Mouse (Mus musculus) CH12.LX (cell line): Measurements from ENCODE around the gene Trit1.

Experiments
- CTCF ChIP-seq, 2 experiments: IDR thresholded peaks in 1 of 2; conservative IDR thresholded peaks in 1 of 2; 2 replicates each; pipeline ENCODE4 v1.5.1; 2011 to 2012; ENCODE audit warnings: low read depth in 2 of 2, low read length in 2 of 2, improper control_type of control experiment in 1 of 2, inconsistent platforms in 1 of 2, mild to moderate bottlenecking in 1 of 2, moderate library complexity in 1 of 2
- E2F4 ChIP-seq: IDR thresholded peaks from 2 replicates; pipeline ENCODE4 v1.6.1; 2011; ENCODE audit warnings: low read depth, low read length, improper control_type of control experiment; ENCODE audit not compliant: insufficient replicate concordance
- ELF1 ChIP-seq: IDR thresholded peaks from 2 replicates; pipeline ENCODE4 v1.6.1; 2014; ENCODE audit warnings: low read depth, mild to moderate bottlenecking, inconsistent platforms, low read length, improper control_type of control experiment
- EP300 ChIP-seq: IDR thresholded peaks from 2 replicates; pipeline ENCODE4 v1.6.1; 2011; ENCODE audit warnings: low read length, improper control_type of control experiment
- ETS1 ChIP-seq: conservative IDR thresholded peaks from 2 replicates; pipeline ENCODE4 v1.6.1; 2012; ENCODE audit warnings: low read depth, mild to moderate bottlenecking, inconsistent platforms, low read length, improper control_type of control experiment, moderate library complexity
- IRF4 ChIP-seq: IDR thresholded peaks from 2 replicates; pipeline ENCODE4 v1.6.1; 2014; ENCODE audit warnings: low read depth, mild to moderate bottlenecking, inconsistent platforms, low read length, improper control_type of control experiment
- MAX ChIP-seq: IDR thresholded peaks from 2 replicates; pipeline ENCODE4 v1.6.1; 2011; ENCODE audit warnings: low read length, improper control_type of control experiment
- MXI1 ChIP-seq: IDR thresholded peaks from 2 replicates; pipeline ENCODE4 v1.6.1; 2011; ENCODE audit warnings: mild to moderate bottlenecking, low read depth, low read length, improper control_type of control experiment
- NELFE ChIP-seq: IDR thresholded peaks from 2 replicates; pipeline ENCODE4 v1.6.1; 2011; ENCODE audit warnings: low read depth, low read length, improper control_type of control experiment
- POLR2A ChIP-seq: IDR thresholded peaks from 2 replicates; pipeline ENCODE4 v1.6.1; 2011; ENCODE audit warnings: low read depth, mild to moderate bottlenecking, improper control_type of control experiment, low read length
- UBTF ChIP-seq: IDR thresholded peaks from 2 replicates; pipeline ENCODE4 v1.6.1; 2012; ENCODE audit warnings: low read depth, mild to moderate bottlenecking, inconsistent platforms, low read length, improper control_type of control experiment, moderate library complexity
- USF1 ChIP-seq: IDR thresholded peaks from 2 replicates; pipeline ENCODE4 v1.6.1; 2014; ENCODE audit warnings: low read depth, mild to moderate bottlenecking, inconsistent platforms, low read length, improper control_type of control experiment
- ZC3H11A ChIP-seq: IDR thresholded peaks from 2 replicates; pipeline ENCODE4 v1.6.1; 2012; ENCODE audit warnings: low read depth, mild to moderate bottlenecking, inconsistent platforms, low read length, improper control_type of control experiment

DNA sequence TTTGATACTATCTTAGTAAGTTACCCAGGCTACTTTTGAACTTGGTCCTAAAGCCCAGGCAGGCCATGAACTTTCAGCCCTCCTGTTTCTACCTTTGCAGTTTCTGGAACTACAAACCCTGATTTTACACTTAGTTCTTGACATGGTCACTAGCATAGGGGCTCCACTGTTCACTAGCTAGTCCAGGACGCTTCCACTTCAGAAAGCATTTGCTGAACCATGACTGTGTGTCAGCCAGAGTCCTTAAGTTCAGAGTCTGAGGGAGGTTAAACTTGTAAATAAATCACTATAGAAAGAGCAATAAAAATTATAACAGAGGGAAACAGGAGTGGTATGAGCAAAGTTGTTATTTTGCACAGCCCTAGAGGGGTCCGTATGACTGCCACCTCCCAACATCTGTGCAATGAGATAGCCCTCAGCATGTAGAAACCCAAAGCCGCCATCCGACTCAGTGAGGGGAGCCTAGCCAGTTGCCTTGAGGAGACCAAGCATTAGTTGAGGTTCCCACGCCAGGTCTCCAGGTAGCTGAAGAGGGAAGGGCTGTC, 41.3 kb upstream of the Trit1 start:
- TF ChIP-seq E2F4 (no peak), ZC3H11A (no peak), POLR2A (no peak), CTCF (conservative IDR thresholded peaks at IDR 0.05 in 1 of 2, IDR thresholded peaks at IDR 0.05 in 1 of 2; ENCODE audit: low read depth in 2 of 2, low read length in 2 of 2) (no peak), NELFE (no peak), MXI1 (no peak), EP300 (no peak), ETS1 (no peak), MAX (no peak), UBTF (no peak), ELF1 (no peak), USF1 (no peak), IRF4 (no peak)
